Mouse (Mus musculus): ENCODE data around the gene Il21. TPM values are rescaled to one million over a fixed set of nuclear protein-coding genes. Genes with fewer than 3 reads are reported as not detected.

Gene Il21
- total and polyA plus RNA-seq, 3 experiments: 0.22 TPM; not detected in 2

DNA sequence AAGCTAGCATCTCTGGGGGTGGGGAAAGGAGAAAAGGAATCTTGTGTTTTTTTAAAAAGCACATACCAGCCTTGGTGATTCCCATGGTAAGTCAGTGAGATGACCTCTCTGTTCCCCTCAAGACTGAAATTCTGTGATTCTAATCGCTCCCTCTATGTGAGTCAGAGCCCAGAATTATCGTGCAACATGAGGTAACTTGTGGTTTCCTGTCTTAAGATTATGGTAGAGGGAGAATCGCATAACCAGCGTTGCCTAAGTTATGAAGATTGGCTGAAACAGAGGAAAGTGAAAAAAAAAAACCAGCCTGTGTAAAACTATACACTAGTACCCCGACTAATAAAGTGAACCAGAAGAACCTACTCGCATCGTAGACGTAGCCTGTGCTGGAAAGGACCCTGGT is 59.2 kb downstream of the Il21 start:
- no peak for TF ChIP-seq POLR2AphosphoS5 (IDR thresholded peaks at IDR 0.05; ENCODE audit: insufficient replicate concordance, low read depth, low read length)
- TF ChIP-seq CTCF (IDR thresholded peaks at IDR 0.05; ENCODE audit: low read depth, low read length): no peak
- no peak for TF ChIP-seq GATA1 (IDR thresholded peaks at IDR 0.05; ENCODE audit: borderline replicate concordance, low read length)
- no peak for TF ChIP-seq TAL1 (conservative IDR thresholded peaks at IDR 0.05; ENCODE audit: low read depth, low read length)
- no peak for TF ChIP-seq GATA2 (IDR thresholded peaks at IDR 0.05; ENCODE audit: borderline replicate concordance, low read depth, low read length)
- peaks cover 12% of the 10 kb centered on the region; the same call in 1 of the 2 replicates for H3K27me3 ChIP-seq (ENCODE audit: insufficient read depth, low read length)
- H3K36me3 ChIP-seq (replicated peaks): no peaks in the 10 kb centered on the region
- no peak overlapping the region for H3K4me3 ChIP-seq (ENCODE audit: low read depth, low read length)
- no peak for ATAC-seq (ENCODE audit: extremely low read depth, insufficient number of reproducible peaks, low FRiP score, poor library complexity, severe bottlenecking)
- no peaks in the 10 kb centered on the region for H3K4me1 ChIP-seq (ENCODE audit: insufficient read depth, low read depth, low read length)
- DNase-seq (ENCODE audit: low spot score): no peak
- H3K9me3 ChIP-seq (replicated peaks): no peaks in the 10 kb centered on the region

Other genes with a start within 250 kb of the Il21 start
- gene Adad1, start 169.1 kb downstream of the Il21 start, total RNA-seq (2014; fragmentation: Nextera tagmentation): not detected in 2 replicates
- gene Adad1, start 169.1 kb downstream of the Il21 start, total RNA-seq (2017): 0.06 TPM in 1 of 2 replicates, not detected in the other
- gene Adad1, start 169.1 kb downstream of the Il21 start, polyA plus RNA-seq (2012): not detected in 2 replicates
- not detected in 2 replicates for gene Il2, start 106.7 kb downstream of the Il21 start, total RNA-seq (2014; fragmentation: Nextera tagmentation)
- gene Il2, start 106.7 kb downstream of the Il21 start, total RNA-seq (2017): 0.17 TPM in 1 of 2 replicates, not detected in the other
- gene Il2, start 106.7 kb downstream of the Il21 start, polyA plus RNA-seq (2012): not detected in 2 replicates
- 26.5 and 27.3 TPM in 2 replicates for gene Bbs12, start 79.9 kb upstream of the Il21 start, total RNA-seq (2014; fragmentation: Nextera tagmentation)
- gene Bbs12, start 79.9 kb upstream of the Il21 start, total RNA-seq (2017): 25.3 and 31.6 TPM in 2 replicates
- gene Bbs12, start 79.9 kb upstream of the Il21 start, polyA plus RNA-seq (2012): 0.51 and 0.52 TPM in 2 replicates
- gene Cetn4, start 80.1 kb upstream of the Il21 start, total RNA-seq (2014; fragmentation: Nextera tagmentation): 18.2 and 26.3 TPM in 2 replicates
- 14.8 and 15.7 TPM in 2 replicates for gene Cetn4, start 80.1 kb upstream of the Il21 start, total RNA-seq (2017)
- 6.3 TPM in 2 replicates for gene Cetn4, start 80.1 kb upstream of the Il21 start, polyA plus RNA-seq (2012)
- gene Fgf2, start 115.7 kb upstream of the Il21 start, total RNA-seq (2014; fragmentation: Nextera tagmentation): 6.6 and 6.8 TPM in 2 replicates
- 3.9 and 4.9 TPM in 2 replicates for gene Fgf2, start 115.7 kb upstream of the Il21 start, total RNA-seq (2017)
- 0.37 and 0.95 TPM in 2 replicates for gene Fgf2, start 115.7 kb upstream of the Il21 start, polyA plus RNA-seq (2012)
- gene Spata5, start 187.3 kb upstream of the Il21 start, total RNA-seq (2014; fragmentation: Nextera tagmentation): 56.8 and 66.8 TPM in 2 replicates
- 175 and 176 TPM in 2 replicates for gene Spata5, start 187.3 kb upstream of the Il21 start, total RNA-seq (2017)
- gene Spata5, start 187.3 kb upstream of the Il21 start, polyA plus RNA-seq (2012): 16.2 and 25.1 TPM in 2 replicates
- gene Nudt6, start 187.6 kb upstream of the Il21 start, total RNA-seq (2014; fragmentation: Nextera tagmentation): 9.6 and 10.6 TPM in 2 replicates
- gene Nudt6, start 187.6 kb upstream of the Il21 start, total RNA-seq (2017): 12.4 and 14.7 TPM in 2 replicates
- gene Nudt6, start 187.6 kb upstream of the Il21 start, polyA plus RNA-seq (2012): 11.5 and 14.2 TPM in 2 replicates